Mouse (Mus musculus) C2C12 (cell line): Measurements from ENCODE around the gene Wwc1.

Experiments used
- CEBPB ChIP-seq: IDR thresholded peaks from one replicate; pipeline ENCODE4 v1.6.1; 2011; ENCODE audit warnings: low read depth, mild to moderate bottlenecking, control low read depth, moderate library complexity
- CTCF ChIP-seq: IDR thresholded peaks from one replicate; pipeline ENCODE4 v1.5.1; 2011; ENCODE audit not compliant: control insufficient read depth, insufficient read depth, insufficient read length
- MAX ChIP-seq: IDR thresholded peaks from one replicate; pipeline ENCODE4 v1.6.1; 2011; ENCODE audit warnings: mild to moderate bottlenecking, control low read depth
- MYOD1 ChIP-seq: IDR thresholded peaks from one replicate; pipeline ENCODE4 v1.6.1; 2011; ENCODE audit warnings: low read depth; ENCODE audit not compliant: control insufficient read depth, insufficient read length
- MYOG ChIP-seq: IDR thresholded peaks from one replicate; pipeline ENCODE4 v1.6.1; 2011; ENCODE audit not compliant: control insufficient read depth, insufficient read length; ENCODE audit errors: extremely low read depth
- USF1 ChIP-seq: IDR thresholded peaks from one replicate; pipeline ENCODE4 v1.6.1; 2011; ENCODE audit warnings: low read depth, mild to moderate bottlenecking, control low read depth, moderate library complexity

GRCm38 (mm10) chr11:35928453-35928852 lies 51.9 kb downstream of the Wwc1 start:
- no peak for TF ChIP-seq CTCF
- TF ChIP-seq MYOD1, result no peak
- no peak for TF ChIP-seq USF1
- no peak for TF ChIP-seq MAX
- TF ChIP-seq CEBPB, result no peak
- TF ChIP-seq MYOG, result no peak
